Mouse (Mus musculus): ENCODE results near the gene Olfr860.
"Not testable (repeated sequence)": the region's sequence is repeated elsewhere in the genome, so short reads cannot be mapped to it uniquely, and the experiment has no call there.

Gene Olfr860

DNA sequence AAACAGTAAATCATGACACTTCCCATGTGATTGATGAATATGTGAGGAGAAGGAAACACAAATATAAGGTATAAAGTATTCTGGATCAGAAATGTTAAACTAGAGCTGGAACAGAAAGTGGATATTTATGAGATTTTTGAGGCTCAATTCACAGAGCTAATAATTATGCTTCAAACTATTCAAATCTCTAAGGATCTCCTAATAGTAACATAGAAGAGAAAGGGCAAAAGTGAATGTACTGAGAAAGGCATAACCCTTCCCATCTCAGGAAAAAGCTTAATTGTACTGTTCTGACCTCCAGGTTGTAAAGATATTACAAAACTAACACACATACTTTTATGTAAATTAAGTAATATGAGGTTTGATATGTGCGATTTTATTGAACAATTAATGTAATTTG lies at the start of gene Olfr860:
Gene Olfr860, minus strand, starts transcription at position 101 of the 400 bp plus-strand sequence.
- no peak for DNase-seq (ENCODE audit: low spot score)

DNA sequence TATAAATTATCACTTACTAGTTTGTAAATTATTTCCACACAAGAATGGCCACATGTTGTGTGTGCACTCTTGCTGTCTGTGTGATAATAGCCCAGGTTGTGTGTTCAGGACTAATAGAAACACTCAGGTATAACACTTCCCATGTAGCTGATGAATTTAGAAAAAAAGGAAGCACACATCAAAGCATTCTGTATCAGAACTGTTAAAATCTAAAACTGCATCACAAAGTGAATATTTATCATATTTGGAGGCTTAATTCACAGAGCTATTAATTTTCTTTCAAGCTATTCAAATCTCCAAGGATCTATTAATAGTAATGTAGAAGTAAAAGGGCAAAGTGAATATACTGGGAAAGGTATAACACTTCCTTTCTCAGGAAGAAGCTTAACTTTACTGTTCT lies 38.4 kb upstream of the Olfr860 start, which contains the start of gene Olfr862:
Gene Olfr862, minus strand, starts transcription at position 101 of the 400 bp plus-strand sequence.
- DNase-seq (ENCODE audit: low spot score): no peak

DNA sequence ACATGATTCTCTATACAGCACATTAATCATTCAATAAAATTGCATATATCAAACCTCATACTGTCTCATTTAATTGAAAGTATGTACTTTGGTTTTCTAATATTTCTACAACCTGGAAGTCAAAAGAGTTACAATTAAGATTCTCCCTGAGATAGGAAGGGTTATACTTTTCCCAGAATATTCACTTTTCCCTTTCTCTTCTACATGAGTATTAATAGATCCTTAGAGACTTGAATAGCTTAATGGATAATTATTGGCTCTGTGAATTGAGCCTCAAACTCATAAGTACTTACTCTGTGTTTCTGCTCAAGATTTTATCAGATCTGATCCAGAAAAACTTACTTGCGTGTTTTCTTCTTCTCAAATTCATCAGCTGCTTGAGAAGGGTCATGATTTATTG lies 44.9 kb downstream of the Olfr860 start, which contains the start of gene Olfr859:
Gene Olfr859, plus strand, starts transcription at position 301 of the 400 bp plus-strand sequence.
- DNase-seq (ENCODE audit: low spot score): not testable (repeated sequence)

DNA sequence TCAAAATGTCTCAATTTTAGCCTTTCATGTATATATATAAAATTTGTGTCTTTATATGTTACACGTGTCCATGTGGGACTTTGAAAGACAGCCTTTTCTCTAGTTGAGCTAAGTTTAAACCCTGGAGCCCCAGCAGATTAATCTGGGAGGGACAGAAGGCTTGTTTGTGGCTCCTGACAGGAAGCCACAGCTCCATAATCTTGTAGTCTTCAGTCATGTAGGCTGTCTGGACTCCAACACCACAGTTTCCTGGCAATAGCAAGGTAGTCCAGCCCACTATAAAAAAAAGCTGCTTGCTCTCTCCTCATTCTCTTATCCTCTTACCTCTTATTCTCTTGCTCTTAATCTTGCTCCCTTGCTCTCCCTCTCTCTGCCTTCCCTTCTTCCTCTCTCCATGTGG lies 46.5 kb downstream of the Olfr860 start:
- no peak for DNase-seq (ENCODE audit: low spot score)
